Mouse (Mus musculus) kidney, adult 11 months (tissue): ENCODE measurements at regions not wholly inside any gene's neighbourhood (a gene's known extent, or its start where the extent isn't known, plus 50 kb on each side); places are given as distances from the start of the nearest gene placed in this dataset.
"Not testable (repeated sequence)": the region's sequence is repeated elsewhere in the genome, so short reads cannot be mapped to it uniquely, and the experiment has no call there.

Source experiments
- DNase-seq: peaks from one replicate; pipeline ENCODE4 v3.0.0; 2022

GRCm38 (mm10) chr2:72619446-72619845 lies 143.5 kb downstream of the Cdca7 start:
- no peak for DNase-seq

DNA sequence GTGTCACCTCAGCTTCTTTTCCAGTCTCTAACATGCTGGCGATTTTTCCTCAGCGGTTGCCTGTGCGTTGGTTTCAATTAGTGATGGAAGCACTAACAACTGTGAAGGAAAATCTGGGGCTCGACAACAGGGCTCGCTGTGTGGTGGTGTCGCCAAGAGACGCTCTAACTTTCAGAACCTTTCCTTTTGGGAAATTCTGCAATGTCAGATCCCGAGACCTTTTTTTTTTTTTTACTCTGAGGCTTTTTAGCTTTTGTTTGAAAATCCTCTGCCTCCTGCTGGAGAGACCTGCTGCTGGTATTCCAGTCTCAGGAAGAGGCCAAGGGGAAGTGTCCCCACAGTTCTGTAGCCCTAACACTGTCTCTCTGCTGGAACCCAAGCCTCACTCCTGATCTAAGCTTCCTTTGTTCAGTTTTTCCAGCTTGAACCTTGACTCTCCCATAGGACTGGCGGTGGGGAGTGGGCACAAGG lies 144.3 kb downstream of the Cdca7 start:
- no peak for DNase-seq

DNA sequence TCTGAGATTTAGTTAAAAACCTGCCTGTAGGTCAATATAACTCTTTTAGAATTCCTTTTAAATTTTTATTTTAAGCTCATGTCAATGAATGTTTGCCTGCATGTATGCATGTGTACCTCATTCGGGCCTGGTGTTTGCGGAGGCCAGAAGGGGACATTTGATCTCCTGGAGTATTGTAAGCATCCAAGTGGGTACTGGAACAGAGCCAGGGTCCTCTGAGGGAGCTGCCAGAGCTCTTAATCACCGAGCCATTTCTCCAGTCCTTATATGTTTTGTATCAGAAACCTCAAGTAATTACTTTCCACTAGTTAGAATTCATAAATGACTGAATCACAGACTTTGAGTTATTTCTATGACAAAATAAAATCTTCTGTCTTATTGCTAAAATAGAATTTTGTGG lies 152.0 kb downstream of the Cdca7 start:
- no peak for DNase-seq

DNA sequence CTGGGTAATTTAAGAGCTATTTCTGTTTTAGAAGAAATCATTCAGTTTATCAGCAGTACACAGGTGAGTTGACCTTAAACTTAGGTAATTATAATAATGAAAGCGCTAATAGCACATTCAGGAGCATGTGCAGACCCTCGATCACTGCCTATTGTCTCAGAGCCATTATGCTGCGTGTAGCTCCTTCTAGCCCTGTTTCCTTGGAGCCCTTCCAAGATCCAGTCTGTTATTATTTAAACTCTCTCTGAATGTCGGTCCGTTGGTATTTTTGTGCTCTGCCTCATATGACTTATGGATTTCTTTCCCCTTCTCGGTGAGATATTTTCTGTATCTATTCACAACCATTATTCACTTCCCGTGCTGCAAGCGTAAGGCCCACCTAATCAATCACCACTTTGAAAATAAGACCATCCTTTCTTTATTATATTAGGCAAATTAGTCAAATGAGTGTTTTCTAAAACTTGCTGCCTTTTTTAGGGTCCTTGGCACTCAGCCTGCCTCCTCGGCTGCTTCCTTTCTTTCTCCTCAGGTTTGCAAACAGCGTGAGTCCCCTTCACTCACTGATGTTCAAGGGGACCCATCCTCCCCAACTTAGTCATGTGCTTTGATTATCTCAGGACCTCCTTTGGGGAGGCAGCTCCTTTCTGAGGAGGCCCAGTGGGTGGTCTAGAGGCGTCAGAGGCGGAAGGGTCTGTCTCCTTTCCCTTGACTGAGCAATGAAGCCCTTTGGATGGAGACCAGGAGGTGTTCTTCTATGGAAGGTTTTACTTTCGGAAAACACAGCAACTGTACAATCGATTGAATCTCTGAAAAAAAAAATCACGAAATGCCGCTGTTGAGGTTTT lies 152.9 kb downstream of the Cdca7 start:
- no peak for DNase-seq

DNA sequence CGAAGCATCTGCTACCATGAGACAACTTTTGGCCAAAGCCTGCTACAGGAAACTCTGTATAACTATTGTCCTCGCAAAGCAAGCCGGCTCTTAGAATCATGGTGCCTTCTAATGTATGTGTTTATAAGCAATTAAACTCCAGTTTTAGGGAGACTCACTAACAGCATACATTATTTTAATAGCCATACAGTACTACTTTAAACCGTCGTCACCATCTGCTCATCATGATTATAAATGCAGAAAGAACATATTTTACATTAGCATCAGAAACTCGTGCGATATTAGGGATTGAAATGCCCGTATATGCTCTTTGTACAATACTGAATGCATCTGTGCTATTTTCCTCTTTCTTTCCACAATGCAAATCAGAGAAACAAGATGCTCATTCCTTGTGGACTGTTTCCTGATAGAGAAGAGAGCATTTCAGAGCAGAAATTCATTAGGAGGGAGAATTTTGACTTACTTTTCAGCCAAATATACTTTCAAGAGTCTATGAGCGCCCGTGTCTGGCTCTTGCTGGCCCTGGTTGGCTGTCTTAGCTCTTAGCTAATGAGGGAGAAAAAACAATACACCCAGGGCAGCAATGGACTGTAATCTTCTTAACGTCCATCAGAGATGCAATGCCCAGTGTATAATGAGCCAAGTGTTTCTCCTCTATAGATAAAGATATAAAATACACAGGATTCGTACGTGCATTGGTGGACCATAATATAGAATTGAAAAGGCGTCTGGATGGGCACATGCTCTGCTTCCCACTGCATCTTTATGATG lies 153.9 kb downstream of the Cdca7 start:
- no peak for DNase-seq

- DNase-seq, result no peak
Measured at GRCm38 (mm10) chr2:72637881-72638620, 162.1 kb downstream of the Cdca7 start.

DNA sequence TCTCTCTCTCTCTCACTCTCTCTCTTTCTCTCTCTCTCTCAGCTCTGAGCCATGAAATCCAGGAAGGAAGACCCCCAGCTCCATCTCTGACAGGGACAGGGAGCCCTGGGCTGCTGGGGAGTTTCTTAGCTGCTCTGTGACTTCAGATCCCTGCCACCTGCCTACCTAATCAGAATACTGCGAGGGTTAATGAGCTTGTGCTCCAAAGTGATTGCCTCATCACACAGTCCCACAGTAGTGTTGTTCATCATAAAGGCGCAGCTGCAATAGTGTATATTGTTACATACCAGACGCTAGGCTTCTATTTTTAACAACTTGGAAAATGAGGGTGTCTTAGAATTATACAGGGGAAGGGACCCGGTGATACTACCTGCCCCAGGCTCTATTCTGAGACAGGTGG lies 163.1 kb downstream of the Cdca7 start:
- DNase-seq, result no peak

- no peak for DNase-seq
Measured at GRCm38 (mm10) chr2:72641228-72641627, 165.3 kb downstream of the Cdca7 start.

DNA sequence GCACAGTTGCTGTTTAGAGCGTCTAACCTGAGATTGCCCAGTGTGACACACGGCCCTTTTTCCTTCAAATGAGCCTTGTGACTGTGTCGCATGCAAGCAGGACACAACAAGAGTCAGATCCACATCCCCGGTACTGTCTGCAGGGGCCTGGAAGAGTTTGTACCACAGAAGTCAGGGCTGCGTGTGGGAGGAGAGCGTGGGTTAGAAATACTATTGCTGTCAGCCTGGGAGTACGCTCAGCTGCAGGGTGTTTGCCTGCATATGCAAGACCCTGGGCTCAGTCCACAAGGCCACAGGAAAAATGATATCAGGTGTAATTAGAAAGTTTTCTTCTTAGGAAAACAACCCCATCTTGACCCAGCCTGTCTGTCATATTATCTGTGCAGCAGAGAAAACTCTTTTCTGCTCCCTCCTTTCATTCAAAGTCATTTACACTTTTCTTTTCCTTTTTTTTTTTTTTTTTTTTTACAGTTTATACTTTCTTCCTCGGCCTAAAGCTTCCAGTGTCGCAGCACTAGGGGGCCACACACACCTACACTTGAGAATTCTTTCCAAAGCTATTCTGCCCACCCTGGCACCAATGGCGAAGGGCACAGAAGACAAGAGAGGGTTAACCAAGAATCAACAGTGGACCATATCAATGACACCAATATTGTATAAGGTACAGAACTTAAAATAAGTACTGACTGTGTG lies 168.3 kb downstream of the Cdca7 start:
- no peak for DNase-seq

GRCm38 (mm10) chr2:72647642-72648041 lies 171.7 kb downstream of the Cdca7 start:
- no peak for DNase-seq

DNA sequence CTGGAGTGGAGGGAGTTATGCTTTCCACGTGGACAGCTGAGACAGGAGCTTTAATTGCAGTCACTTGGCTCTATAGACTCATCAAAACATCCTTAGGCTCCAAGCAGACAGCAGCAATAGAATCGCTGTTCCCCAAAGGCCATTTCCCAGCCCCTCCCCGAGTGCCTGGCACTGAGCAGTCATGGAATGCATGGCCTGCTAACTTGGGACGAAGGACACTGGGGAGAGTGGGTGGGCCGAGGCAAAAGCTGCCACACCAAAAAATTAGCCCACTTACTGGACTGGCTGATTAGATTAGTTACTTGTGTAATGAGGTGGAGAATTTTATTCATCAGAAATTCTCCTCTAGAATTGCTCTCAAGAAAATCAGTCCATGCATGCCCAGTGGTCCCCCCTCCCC lies 172.3 kb downstream of the Cdca7 start:
- DNase-seq, result no peak

GRCm38 (mm10) chr2:72655864-72656263 lies 179.9 kb downstream of the Cdca7 start:
- no peak for DNase-seq

DNA sequence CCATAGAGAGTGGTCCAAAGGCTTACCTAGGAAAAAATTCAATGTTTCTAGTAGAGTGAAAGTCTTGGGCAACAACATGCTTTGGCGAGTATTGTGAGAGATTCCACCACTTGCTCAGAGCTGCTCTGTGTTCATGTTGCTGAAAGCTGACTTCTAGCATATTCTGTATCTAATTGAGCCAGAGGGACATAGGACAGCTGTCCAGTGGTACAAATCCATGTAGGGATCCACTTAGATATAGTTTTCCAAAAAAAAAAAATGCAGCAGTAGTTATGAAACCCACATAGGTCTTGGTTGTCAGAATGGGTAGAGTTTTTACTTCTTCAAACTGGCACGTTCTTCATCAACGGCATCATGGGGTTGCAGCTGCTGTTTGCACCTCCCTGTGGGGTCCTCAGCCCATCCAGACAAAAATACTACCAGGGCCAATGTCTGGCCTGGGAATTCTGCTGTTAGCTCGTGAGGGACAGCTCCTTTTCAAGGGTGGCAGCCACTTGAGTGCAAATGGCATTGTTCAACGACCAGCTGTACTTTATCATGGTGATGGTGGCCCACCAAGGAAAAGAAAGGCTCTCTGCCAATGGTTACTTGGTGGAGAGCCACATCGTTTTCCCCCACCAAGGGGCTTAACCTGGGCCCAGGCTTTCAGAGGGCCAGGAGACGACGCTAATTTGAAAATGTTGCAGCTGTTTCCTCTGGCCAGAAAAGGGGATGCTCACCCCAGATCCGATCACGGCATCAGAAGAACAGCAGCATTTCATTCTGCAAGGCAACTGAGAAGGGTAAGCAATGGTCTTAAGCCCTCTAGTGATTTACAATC lies 181.4 kb downstream of the Cdca7 start:
- DNase-seq, result no peak

DNA sequence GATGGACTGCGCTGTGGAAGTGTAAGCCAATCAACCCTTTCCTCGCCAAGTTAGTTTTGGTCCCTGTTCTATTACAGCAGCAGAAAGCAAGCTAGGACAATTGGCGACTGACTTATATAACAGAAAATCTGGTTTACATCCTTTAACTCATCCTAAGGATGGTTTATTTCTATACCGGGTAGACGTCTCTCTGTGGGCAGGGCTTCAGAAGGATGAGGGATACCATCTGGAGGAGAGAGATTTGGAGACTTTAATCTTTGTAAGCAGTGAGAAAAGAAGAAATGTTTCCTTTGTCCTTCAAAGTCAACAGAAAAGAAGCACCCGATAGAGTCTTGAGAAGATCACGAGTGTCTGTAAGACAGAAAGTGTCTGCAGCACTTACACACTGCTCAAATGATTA lies 186.4 kb downstream of the Cdca7 start:
- DNase-seq, result no peak

GRCm38 (mm10) chr2:72662979-72663780 lies 187.2 kb downstream of the Cdca7 start:
- no peak for DNase-seq

DNA sequence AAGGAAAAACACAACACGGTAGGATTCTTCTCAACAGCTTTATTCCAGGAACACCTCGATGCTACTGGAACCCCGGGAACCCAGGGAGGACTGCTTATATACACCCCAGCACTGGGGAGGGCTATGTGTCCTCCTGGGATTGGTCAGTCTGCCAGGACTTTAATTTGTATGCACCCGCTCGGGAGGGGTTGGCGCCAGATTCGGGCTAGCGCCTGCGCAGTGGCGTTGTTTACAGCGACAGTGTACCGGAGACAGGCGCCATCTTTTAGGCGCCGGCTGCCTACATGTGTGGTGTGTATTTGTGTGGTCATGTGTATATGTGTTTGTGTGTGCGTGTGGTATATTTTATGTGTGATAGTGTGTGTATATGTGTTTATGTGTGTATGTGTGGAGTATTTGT lies 191.4 kb downstream of the Cdca7 start:
- not testable (repeated sequence) for DNase-seq

- DNase-seq, result no peak
Measured at GRCm38 (mm10) chr2:72672908-72673901, 197.2 kb downstream of the Cdca7 start.

DNA sequence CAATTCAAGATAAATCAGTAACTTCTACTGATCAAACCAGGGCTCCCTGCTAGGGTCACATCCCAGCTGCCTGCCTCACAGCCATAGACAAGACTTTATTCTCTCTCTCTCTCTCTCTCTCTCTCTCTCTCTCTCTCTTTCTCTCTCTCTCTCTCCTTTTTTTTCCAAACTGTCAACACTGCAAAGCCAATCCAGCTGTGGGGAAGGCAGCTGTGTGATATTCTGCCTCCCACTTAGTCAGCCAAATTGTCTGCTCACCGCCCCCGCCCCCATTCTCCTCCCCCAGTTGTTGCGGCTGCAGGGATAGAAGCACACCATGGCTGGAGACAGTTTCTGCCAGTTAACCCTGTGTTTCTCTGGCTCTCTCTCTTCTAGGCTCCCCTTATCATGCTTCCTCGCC lies 198.3 kb downstream of the Cdca7 start:
- DNase-seq, result no peak

- no peak for DNase-seq
Measured at GRCm38 (mm10) chr2:72674856-72675440, 199.0 kb downstream of the Cdca7 start.
